Mouse (Mus musculus): ENCODE results near the gene Izumo1r. TPM values are rescaled to one million over a fixed set of nuclear protein-coding genes. Genes with fewer than 3 reads are reported as not detected.

Izumo1r gene
- total RNA-seq, 2 experiments from 2014 or later, result not detected

- ATAC-seq (replicated peaks; ENCODE audit: low FRiP score, poor library complexity, severe bottlenecking), result no peak
Observed at GRCm38 (mm10) chr9:14872181-14872930, 31.4 kb downstream of the Izumo1r start.

GRCm38 (mm10) chr9:14871536-14871935 lies 32.2 kb downstream of the Izumo1r start:
- no peak for ATAC-seq (replicated peaks; ENCODE audit: low FRiP score, poor library complexity, severe bottlenecking)

GRCm38 (mm10) chr9:14870802-14871201 lies 32.9 kb downstream of the Izumo1r start:
- no peak for ATAC-seq (replicated peaks; ENCODE audit: low FRiP score, poor library complexity, severe bottlenecking)

GRCm38 (mm10) chr9:14870377-14870776 lies 33.4 kb downstream of the Izumo1r start:
- no peak for ATAC-seq (replicated peaks; ENCODE audit: low FRiP score, poor library complexity, severe bottlenecking)

- no peak for ATAC-seq (replicated peaks; ENCODE audit: low FRiP score, poor library complexity, severe bottlenecking)
Observed at GRCm38 (mm10) chr9:14868326-14868725, 35.4 kb downstream of the Izumo1r start.

GRCm38 (mm10) chr9:14866957-14867356 lies 36.8 kb downstream of the Izumo1r start:
- ATAC-seq (replicated peaks; ENCODE audit: low FRiP score, poor library complexity, severe bottlenecking), result no peak

- no peak for ATAC-seq (replicated peaks; ENCODE audit: low FRiP score, poor library complexity, severe bottlenecking)
Observed at GRCm38 (mm10) chr9:14864726-14865125, 39.0 kb downstream of the Izumo1r start.

GRCm38 (mm10) chr9:14863126-14863525 lies 40.6 kb downstream of the Izumo1r start:
- ATAC-seq (replicated peaks; ENCODE audit: low FRiP score, poor library complexity, severe bottlenecking), result no peak

GRCm38 (mm10) chr9:14859868-14860639 lies 43.7 kb downstream of the Izumo1r start, which contains the start of gene Gpr83:
Gene Gpr83, plus strand, starts transcription at chr9:14860210.
- ATAC-seq (replicated peaks; ENCODE audit: low FRiP score, poor library complexity, severe bottlenecking), result no peak

GRCm38 (mm10) chr9:14858782-14859181 lies 45.0 kb downstream of the Izumo1r start:
- ATAC-seq (replicated peaks; ENCODE audit: low FRiP score, poor library complexity, severe bottlenecking), result no peak

- ATAC-seq (replicated peaks; ENCODE audit: low FRiP score, poor library complexity, severe bottlenecking), result no peak
Observed at GRCm38 (mm10) chr9:14858170-14858706, 45.5 kb downstream of the Izumo1r start.

- no peak for ATAC-seq (replicated peaks; ENCODE audit: low FRiP score, poor library complexity, severe bottlenecking)
Observed at GRCm38 (mm10) chr9:14856922-14857654, 46.7 kb downstream of the Izumo1r start.

GRCm38 (mm10) chr9:14854585-14854984 lies 49.2 kb downstream of the Izumo1r start:
- ATAC-seq (replicated peaks; ENCODE audit: low FRiP score, poor library complexity, severe bottlenecking), result no peak

GRCm38 (mm10) chr9:14848267-14848935 lies 55.3 kb downstream of the Izumo1r start:
- no peak for ATAC-seq (replicated peaks; ENCODE audit: low FRiP score, poor library complexity, severe bottlenecking)

GRCm38 (mm10) chr9:14846428-14846827 lies 57.3 kb downstream of the Izumo1r start:
- no peak for ATAC-seq (replicated peaks; ENCODE audit: low FRiP score, poor library complexity, severe bottlenecking)

GRCm38 (mm10) chr9:14843901-14844300 lies 59.8 kb downstream of the Izumo1r start:
- no peak for ATAC-seq (replicated peaks; ENCODE audit: low FRiP score, poor library complexity, severe bottlenecking)

GRCm38 (mm10) chr9:14843311-14843857 lies 60.4 kb downstream of the Izumo1r start:
- no peak for ATAC-seq (replicated peaks; ENCODE audit: low FRiP score, poor library complexity, severe bottlenecking)

- ATAC-seq (replicated peaks; ENCODE audit: low FRiP score, poor library complexity, severe bottlenecking), result no peak
Observed at GRCm38 (mm10) chr9:14841878-14842761, 61.6 kb downstream of the Izumo1r start.
